Mouse (Mus musculus) A20 (cell line): Measurements from ENCODE around the gene Ercc1.

ENCODE experiments used
- DNase-seq: peaks from one replicate; pipeline ENCODE4 v3.0.0-alpha.2; 2011; ENCODE audit warnings: low read depth, low spot score

Ercc1 gene

GRCm38 (mm10) chr7:19337122-19337521, 7.5 kb upstream of the Ercc1 start:
- no peak for DNase-seq

- no peak for DNase-seq
Observed at GRCm38 (mm10) chr7:19338060-19338459, 6.5 kb upstream of the Ercc1 start.

- no peak for DNase-seq
Observed at GRCm38 (mm10) chr7:19338596-19338995, 6.0 kb upstream of the Ercc1 start.

- no peak for DNase-seq
Observed at GRCm38 (mm10) chr7:19341250-19341649, 3.3 kb upstream of the Ercc1 start.

- DNase-seq, result no peak
Observed at GRCm38 (mm10) chr7:19341761-19342409, 2.7 kb upstream of the Ercc1 start.

- DNase-seq, result peak; percentile 77
Observed at GRCm38 (mm10) chr7:19342481-19343027, 2.0 kb upstream of the Ercc1 start.

- DNase-seq, result peak; percentile 86
Observed at GRCm38 (mm10) chr7:19343210-19343808, 1.3 kb upstream of the Ercc1 start.

- peak; percentile 100 for DNase-seq
Observed at GRCm38 (mm10) chr7:19344938-19345471, 427 bp downstream of the Ercc1 start.

GRCm38 (mm10) chr7:19349188-19349915, 4.8 kb downstream of the Ercc1 start:
- no peak for DNase-seq

- no peak for DNase-seq
Observed at GRCm38 (mm10) chr7:19350221-19350620, 5.6 kb downstream of the Ercc1 start.

- DNase-seq, result no peak
Observed at GRCm38 (mm10) chr7:19354991-19355390, 10.4 kb downstream of the Ercc1 start.

GRCm38 (mm10) chr7:19356311-19356710, 11.7 kb downstream of the Ercc1 start:
- no peak for DNase-seq

- no peak for DNase-seq
Observed at GRCm38 (mm10) chr7:19357381-19358375, 13.1 kb downstream of the Ercc1 start.

- DNase-seq, result peak; percentile 41
Observed at GRCm38 (mm10) chr7:19358634-19359033, 14.1 kb downstream of the Ercc1 start.

GRCm38 (mm10) chr7:19359299-19359891, 14.8 kb downstream of the Ercc1 start, which contains the start of the genes Cd3eap and Ppp1r13l:
Gene Cd3eap, minus strand, starts transcription at chr7:19359483.
Gene Ppp1r13l, plus strand, starts transcription at chr7:19359749.
- peak; percentile 97 for DNase-seq

- DNase-seq, result peak; percentile 96
Observed at GRCm38 (mm10) chr7:19359892-19360641, 15.5 kb downstream of the Ercc1 start.

- DNase-seq, result peak; percentile 90
Observed at GRCm38 (mm10) chr7:19360944-19361343, 16.4 kb downstream of the Ercc1 start.

- peak; percentile 91 for DNase-seq
Observed at GRCm38 (mm10) chr7:19361720-19362119, 17.1 kb downstream of the Ercc1 start.

GRCm38 (mm10) chr7:19362276-19362675, 17.7 kb downstream of the Ercc1 start:
- no peak for DNase-seq

GRCm38 (mm10) chr7:19363881-19364280, 19.3 kb downstream of the Ercc1 start:
- DNase-seq, result peak; percentile 75
